Mouse (Mus musculus) liver, embryonic 14.5 days (tissue): Measurements from ENCODE around the gene 1700012B07Rik.

Experiments used
- CTCF ChIP-seq: IDR thresholded peaks from 2 replicates; pipeline ENCODE4 v1.5.1; 2016; ENCODE audit warnings: antibody characterized with exemption, low read depth, control low read depth
- EP300 ChIP-seq: IDR thresholded peaks from 2 replicates; pipeline ENCODE4 v1.6.1; 2016; ENCODE audit warnings: antibody characterized with exemption, low read depth

DNA sequence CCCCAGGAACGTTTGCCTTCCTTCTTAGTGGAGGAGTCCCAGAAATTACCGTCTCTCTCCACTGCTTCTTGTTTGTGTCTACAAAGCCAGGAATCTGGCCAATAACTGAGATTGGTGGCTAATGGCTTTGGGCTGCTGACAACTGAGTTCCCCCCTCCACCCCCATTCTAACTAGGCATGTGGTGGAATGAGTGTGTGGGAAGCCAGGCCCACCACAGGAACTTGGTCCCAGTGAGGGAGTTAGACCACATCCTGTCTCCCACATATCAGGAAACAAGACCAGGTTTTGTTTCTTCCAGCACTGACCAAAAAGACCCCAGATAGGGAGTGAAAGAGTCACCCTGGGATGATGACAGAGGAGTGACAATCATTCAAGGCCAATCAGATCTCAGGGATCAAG is 32.3 kb downstream of the 1700012B07Rik start:
- no peak for TF ChIP-seq CTCF
- TF ChIP-seq EP300, result no peak
